Mouse (Mus musculus): ENCODE measurements around the gene Galr2. TPM values are rescaled to one million over a fixed set of nuclear protein-coding genes. Genes with fewer than 3 reads are reported as not detected.

The Galr2 gene
- polyA plus RNA-seq, 1 experiment from 2014 or later: not detected

DNA sequence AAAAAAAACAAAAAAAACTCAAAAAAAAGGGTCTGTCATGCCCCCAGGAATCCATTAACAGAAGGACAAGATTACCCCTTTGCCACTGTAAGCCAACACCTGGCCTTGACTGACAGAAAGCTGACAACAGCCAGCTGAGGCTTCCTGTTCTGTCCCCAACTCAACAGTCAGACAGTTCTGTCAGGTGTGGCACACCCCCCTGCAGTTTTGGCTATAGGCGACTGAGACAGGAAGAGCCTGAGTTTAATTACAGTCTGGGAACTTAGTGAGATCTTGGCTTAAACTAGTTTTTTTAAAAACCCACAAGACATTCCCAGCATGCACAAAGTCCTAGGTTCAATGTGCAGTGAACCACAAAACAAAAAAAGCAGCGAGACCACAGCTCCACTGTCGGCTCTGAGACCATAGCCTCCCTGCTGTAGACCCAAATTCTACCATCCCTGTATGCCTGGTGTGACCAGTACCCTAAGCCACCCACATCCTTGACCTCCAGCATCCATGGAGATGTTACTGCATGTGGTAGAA is 27.6 kb upstream of the Galr2 start:
- 89% methylated on average over 3 of the region's 3 CpGs for WGBS
- H3K9me3 ChIP-seq: no peaks in the 10 kb centered on the region
- H3K9ac ChIP-seq (replicated peaks): no peak overlapping the region
- H3K4me3 ChIP-seq (replicated peaks): no peak overlapping the region
- no peak overlapping the region for H3K4me2 ChIP-seq
- H3K4me1 ChIP-seq (replicated peaks): no peaks in the 10 kb centered on the region
- no peaks in the 10 kb centered on the region for H3K27me3 ChIP-seq
- H3K27ac ChIP-seq: no peak overlapping the region
- peaks cover 99% of the 10 kb centered on the region for H3K36me3 ChIP-seq
- no peak for ATAC-seq (ENCODE audit: insufficient number of reproducible peaks, insufficient read depth, low FRiP score, low TSS enrichment, low read depth)

DNA sequence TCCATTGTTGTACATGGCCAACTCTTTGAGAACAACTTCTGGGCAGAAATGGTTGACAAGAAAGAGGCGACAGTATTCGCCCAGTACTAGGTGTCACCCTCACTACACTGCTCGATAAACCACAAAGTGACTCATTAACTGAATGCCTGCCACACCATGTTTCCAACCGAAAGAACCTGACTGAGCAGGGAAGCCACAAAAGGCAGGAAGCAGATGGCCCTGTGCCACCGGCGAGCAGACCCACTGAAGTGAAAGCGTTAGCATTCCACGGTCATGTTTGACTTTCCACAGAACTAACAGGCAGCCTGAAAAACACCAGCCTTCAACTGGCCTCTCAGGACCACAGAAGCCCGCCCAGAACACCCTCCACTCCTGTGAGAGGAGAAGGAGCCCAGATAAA is 26.1 kb upstream of the Galr2 start:
- WGBS: 91% methylated on average over 9 of the region's 9 CpGs
- Histone ChIP-seq H3K27ac (no peak overlapping the region), H3K4me3 (replicated peaks) (no peak overlapping the region), H3K9me3 (no peaks in the 10 kb centered on the region), H3K36me3 (peaks cover 99% of the 10 kb centered on the region), H3K27me3 (no peaks in the 10 kb centered on the region), H3K4me1 (replicated peaks) (no peaks in the 10 kb centered on the region), H3K9ac (replicated peaks) (no peak overlapping the region), H3K4me2 (no peak overlapping the region)
- no peak for ATAC-seq (ENCODE audit: insufficient number of reproducible peaks, insufficient read depth, low FRiP score, low TSS enrichment, low read depth)

DNA sequence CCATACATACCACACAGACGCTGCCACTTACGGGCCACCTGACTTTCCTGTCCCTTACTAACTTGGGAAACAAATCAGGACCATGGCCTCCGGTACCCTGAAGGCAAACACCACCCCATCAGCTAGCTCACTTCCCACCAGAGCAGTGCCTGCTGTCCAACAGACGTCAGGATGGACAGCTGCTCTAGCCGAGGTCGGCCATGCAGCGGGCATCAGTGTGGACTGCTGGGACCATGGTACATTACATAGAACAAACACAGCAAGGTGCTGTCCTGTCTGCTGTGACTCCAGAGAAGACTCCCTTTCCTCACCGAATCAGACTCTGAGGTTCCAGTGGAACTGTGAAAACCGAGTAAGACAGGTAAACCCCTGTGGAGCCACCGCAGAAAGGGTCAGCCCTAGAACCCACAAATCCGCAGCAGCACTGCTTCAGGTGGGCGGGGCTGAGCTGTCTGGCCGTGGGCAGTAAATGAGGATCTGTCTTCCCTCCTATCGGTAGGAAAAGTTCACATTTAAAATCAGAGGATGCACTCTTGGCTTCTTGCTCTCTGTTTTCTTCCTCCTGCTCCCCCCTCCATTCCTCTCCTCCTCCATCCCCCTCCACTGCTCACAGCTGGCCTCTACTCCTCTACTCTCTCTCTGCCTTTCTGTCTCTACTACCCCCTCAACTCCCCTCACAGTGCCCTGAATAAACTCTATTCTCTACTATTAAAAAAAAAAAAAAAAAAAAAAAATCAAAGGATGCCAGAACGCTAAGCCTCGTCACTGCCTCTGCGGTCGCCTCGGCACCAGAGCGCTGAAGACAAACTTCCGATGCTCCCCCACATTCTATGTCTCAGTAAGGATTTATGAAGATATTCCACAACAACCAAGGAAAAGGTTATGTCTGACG is 25.4 kb upstream of the Galr2 start:
- Histone ChIP-seq H3K4me2 (no peak overlapping the region), H3K4me3 (replicated peaks) (no peak overlapping the region), H3K4me1 (replicated peaks) (no peaks in the 10 kb centered on the region), H3K9ac (replicated peaks) (no peak overlapping the region), H3K27me3 (no peaks in the 10 kb centered on the region), H3K36me3 (peaks cover 99% of the 10 kb centered on the region), H3K9me3 (no peaks in the 10 kb centered on the region), H3K27ac (no peak overlapping the region)
- whole genome bisulfite sequencing: 85% methylated on average over 22 of the region's 22 CpGs
- ATAC-seq (ENCODE audit: insufficient number of reproducible peaks, insufficient read depth, low FRiP score, low TSS enrichment, low read depth): no peak

DNA sequence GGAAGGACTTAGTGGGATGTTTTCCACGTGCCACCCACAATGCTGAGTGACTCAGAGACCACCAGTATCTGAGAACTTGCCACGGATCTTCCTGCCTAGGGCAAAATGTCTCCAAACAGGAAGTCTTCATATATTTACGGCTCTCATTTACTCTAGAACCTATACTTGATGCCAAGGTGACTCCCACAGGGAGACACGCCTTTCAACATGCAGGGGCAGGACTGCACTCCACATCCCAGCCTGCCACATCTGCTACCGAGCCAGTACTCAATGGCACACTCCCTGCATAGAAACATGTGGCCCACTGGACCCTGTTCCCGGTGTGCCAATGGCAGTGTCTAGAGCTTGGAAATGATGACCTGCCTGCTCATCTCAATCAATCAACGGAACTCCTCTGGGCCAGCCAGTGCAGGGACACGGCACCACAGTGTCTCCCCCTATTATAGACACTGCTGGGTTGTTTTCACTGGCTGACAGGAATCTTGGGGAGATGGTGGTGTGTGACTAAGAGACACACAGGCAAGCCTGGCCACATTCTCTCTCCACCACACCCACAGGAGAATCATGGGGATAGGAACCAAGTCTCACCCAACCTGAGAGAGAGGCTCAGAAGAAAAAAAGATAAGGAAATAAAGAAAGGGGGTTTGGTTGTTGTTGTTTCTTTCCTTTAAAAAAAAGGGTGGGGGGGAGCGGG is 24.6 kb upstream of the Galr2 start:
- Histone ChIP-seq H3K4me1 (replicated peaks) (no peaks in the 10 kb centered on the region), H3K27me3 (no peaks in the 10 kb centered on the region), H3K4me2 (no peak overlapping the region), H3K9ac (replicated peaks) (no peak overlapping the region), H3K4me3 (replicated peaks) (no peak overlapping the region), H3K9me3 (no peaks in the 10 kb centered on the region), H3K27ac (no peak overlapping the region), H3K36me3 (peaks cover 99% of the 10 kb centered on the region)
- no peak for ATAC-seq (ENCODE audit: insufficient number of reproducible peaks, insufficient read depth, low FRiP score, low TSS enrichment, low read depth)
- 88% methylated on average over 9 of the region's 9 CpGs for WGBS

DNA sequence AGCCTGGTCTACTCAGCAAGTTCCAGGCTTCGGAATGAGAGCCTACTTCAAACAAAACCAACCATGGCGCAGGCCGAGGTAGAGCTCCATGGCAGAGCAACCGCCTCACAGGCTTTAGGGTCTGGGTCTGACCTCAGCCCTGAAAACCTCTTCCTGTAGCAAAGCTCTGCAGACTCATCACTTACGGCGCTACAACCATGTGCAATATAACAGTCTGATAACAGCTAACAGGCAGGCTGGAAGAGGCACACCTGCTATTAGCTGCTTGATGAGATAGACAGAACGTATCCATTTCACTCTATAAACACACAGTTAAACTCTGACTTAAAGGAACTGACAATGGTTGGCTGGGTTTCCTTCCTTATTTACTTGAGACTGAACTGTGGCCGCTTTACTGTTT is 21.3 kb upstream of the Galr2 start:
- no peak for ATAC-seq (ENCODE audit: insufficient number of reproducible peaks, insufficient read depth, low FRiP score, low TSS enrichment, low read depth)
- Histone ChIP-seq H3K9ac (replicated peaks) (no peak overlapping the region), H3K36me3 (peaks cover 99% of the 10 kb centered on the region), H3K9me3 (no peaks in the 10 kb centered on the region), H3K27ac (no peak overlapping the region), H3K4me3 (replicated peaks) (no peak overlapping the region), H3K4me1 (replicated peaks) (no peaks in the 10 kb centered on the region), H3K4me2 (no peak overlapping the region), H3K27me3 (no peaks in the 10 kb centered on the region)
- 90% methylated on average over 8 of the region's 8 CpGs for WGBS

DNA sequence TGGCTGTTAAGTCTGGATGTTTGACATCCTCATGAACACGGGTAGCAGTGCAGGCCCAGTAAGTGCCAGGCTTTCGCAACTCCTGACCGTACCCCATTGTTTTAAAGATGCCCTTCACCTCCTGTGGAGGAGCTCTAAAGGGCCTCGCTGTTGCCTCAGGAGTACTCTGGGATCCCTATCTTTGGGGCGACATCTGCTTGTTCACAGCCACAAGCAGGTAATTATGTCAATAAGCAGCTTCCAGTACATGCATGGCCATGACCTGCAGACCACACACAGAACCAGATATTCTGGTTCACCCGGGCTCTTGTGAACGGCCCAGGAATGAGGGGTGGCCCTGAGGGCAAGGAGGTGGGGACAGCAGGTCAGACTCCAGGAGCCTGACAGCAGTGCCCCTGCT is 20.5 kb upstream of the Galr2 start:
- no peak for ATAC-seq (ENCODE audit: insufficient number of reproducible peaks, insufficient read depth, low FRiP score, low TSS enrichment, low read depth)
- no peaks in the 10 kb centered on the region for H3K9me3 ChIP-seq
- H3K27me3 ChIP-seq: no peaks in the 10 kb centered on the region
- no peak overlapping the region for H3K4me2 ChIP-seq
- H3K36me3 ChIP-seq: peaks cover 98% of the 10 kb centered on the region
- H3K9ac ChIP-seq (replicated peaks): no peak overlapping the region
- no peak overlapping the region for H3K4me3 ChIP-seq (replicated peaks)
- H3K27ac ChIP-seq: no peak overlapping the region
- WGBS: 77% methylated on average over 7 of the region's 7 CpGs
- H3K4me1 ChIP-seq (replicated peaks): no peaks in the 10 kb centered on the region

DNA sequence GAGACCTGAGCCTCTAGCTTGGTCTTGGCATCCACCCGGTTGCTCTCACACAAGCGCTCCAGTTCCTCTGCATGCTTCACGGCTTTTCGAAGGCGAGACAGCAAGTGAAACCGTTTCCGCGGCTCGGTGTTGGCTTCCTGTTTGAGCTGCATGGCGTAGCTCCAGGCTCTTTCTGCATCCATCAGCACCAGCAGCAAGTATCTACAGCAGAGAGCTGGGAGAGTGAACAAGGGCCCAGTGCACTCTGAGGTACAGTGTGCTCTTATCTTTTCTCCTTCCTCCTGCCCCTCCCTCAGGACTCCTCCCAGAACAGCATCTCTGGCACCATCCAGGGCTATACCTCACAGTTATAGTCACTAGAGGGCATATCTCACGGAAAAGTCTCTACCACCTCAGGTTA is 15.4 kb upstream of the Galr2 start:
- 91% methylated on average over 11 of the region's 11 CpGs for WGBS
- Histone ChIP-seq H3K9ac (replicated peaks) (no peak overlapping the region), H3K9me3 (no peaks in the 10 kb centered on the region), H3K4me3 (replicated peaks) (no peak overlapping the region), H3K27ac (no peak overlapping the region), H3K4me2 (no peak overlapping the region), H3K4me1 (replicated peaks) (no peaks in the 10 kb centered on the region), H3K27me3 (no peaks in the 10 kb centered on the region), H3K36me3 (peaks cover 99% of the 10 kb centered on the region)
- ATAC-seq (ENCODE audit: insufficient number of reproducible peaks, insufficient read depth, low FRiP score, low TSS enrichment, low read depth): no peak

DNA sequence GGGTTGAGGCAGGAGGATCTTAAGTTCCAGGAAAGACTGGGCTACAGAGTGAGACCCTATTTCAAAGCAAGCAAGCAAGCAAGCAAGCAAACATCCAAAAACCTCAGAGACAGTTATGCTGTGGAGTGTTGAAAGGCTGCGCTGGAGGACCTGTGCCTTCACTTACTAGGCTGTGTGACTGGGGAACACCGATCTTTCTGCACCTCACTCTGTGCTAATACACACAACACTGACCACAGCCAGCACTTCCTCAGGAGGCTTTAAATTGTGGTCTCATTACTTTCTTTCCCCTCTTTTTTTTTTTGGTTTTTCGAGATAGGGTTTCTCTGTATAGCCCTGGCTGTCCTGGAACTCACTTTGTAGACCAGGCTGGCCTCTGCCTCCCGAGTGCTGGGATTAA is 14.9 kb upstream of the Galr2 start:
- Histone ChIP-seq H3K36me3 (peaks cover 99% of the 10 kb centered on the region), H3K9ac (replicated peaks) (no peak overlapping the region), H3K4me2 (no peak overlapping the region), H3K9me3 (no peaks in the 10 kb centered on the region), H3K4me3 (replicated peaks) (no peak overlapping the region), H3K4me1 (replicated peaks) (no peaks in the 10 kb centered on the region), H3K27me3 (no peaks in the 10 kb centered on the region), H3K27ac (no peak overlapping the region)
- ATAC-seq (ENCODE audit: insufficient number of reproducible peaks, insufficient read depth, low FRiP score, low TSS enrichment, low read depth): no peak
- 90% methylated on average over 4 of the region's 4 CpGs for WGBS

DNA sequence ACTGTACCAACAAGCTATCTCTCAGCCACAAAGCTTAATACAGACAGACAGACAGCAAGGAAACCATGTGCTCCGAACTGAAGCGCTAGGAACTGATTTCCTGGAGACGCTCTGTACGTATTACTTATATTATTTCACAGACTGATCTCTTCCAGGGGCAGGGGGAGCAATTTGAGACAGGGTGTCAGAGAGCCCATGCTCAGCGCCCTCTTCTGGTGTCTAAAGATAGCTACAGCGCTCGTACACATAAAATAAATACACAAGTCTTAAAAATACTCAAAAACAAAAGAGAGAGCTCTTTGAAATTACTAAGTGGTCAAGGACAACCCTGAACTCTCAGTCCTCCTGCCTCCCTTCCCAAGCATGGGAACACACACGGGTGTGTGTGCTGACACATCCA is 13.1 kb upstream of the Galr2 start:
- peaks cover 97% of the 10 kb centered on the region for H3K36me3 ChIP-seq
- WGBS: 86% methylated on average over 8 of the region's 8 CpGs
- ATAC-seq (ENCODE audit: insufficient number of reproducible peaks, insufficient read depth, low FRiP score, low TSS enrichment, low read depth): no peak

DNA sequence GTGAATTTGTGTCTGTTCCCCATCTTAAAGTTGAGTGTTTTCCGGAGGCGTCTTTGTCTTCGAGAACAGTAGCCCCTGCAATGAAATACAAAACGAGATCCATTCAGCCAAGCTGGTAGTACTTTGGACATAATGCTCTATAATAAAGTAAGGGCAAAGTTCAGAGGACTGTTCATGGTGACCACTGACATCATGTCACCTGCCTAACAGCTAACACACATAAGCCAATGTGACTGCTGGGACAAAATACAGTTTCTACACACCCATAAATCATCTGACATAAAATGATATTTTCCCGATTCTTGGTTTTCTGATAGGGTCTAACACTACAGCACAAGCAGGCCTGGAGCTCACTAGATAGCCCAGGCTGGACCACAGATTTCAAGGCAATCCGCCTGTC is 12.4 kb upstream of the Galr2 start:
- ATAC-seq (ENCODE audit: insufficient number of reproducible peaks, insufficient read depth, low FRiP score, low TSS enrichment, low read depth): no peak
- H3K36me3 ChIP-seq: peaks cover 91% of the 10 kb centered on the region
- no peaks in the 10 kb centered on the region for H3K27me3 ChIP-seq
- peaks cover 14% of the 10 kb centered on the region for H3K4me1 ChIP-seq (replicated peaks)
- no peak overlapping the region for H3K27ac ChIP-seq
- 90% methylated on average over 6 of the region's 6 CpGs for WGBS
- no peak overlapping the region for H3K4me2 ChIP-seq
- H3K9ac ChIP-seq (replicated peaks): no peak overlapping the region
- no peaks in the 10 kb centered on the region for H3K9me3 ChIP-seq
- H3K4me3 ChIP-seq (replicated peaks): no peak overlapping the region

More for the DNA sequence above, 13.1 kb upstream of the Galr2 start:
- Histone ChIP-seq H3K4me3 (replicated peaks) (no peak overlapping the region), H3K27ac (no peak overlapping the region), H3K4me1 (replicated peaks) (peaks cover 9% of the 10 kb centered on the region), H3K9ac (replicated peaks) (no peak overlapping the region), H3K4me2 (no peak overlapping the region), H3K9me3 (no peaks in the 10 kb centered on the region), H3K27me3 (no peaks in the 10 kb centered on the region)

DNA sequence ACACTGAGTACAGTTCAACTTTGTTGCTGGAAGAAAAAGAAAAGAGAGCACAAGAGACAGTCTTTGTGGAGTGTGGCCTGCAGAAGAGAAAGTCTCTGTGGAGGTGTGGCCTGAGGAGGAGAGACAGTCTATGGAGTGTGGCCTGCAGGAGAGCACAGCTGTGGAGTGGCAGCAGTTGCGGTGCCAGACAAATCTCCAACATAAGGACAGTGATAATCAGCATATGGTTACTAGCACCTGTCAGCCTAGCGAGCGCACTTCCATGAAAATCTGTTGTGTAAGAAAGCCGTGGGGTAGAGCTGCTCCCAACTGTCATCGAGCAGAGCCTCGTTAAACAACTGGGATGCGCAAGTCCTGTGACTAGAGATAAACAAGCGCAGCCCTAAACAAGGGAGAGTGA is 11.2 kb upstream of the Galr2 start:
- Histone ChIP-seq H3K4me1 (replicated peaks) (peaks cover 16% of the 10 kb centered on the region), H3K27me3 (no peaks in the 10 kb centered on the region), H3K4me3 (replicated peaks) (no peak overlapping the region), H3K4me2 (no peak overlapping the region), H3K27ac (no peak overlapping the region), H3K9ac (replicated peaks) (no peak overlapping the region), H3K9me3 (no peaks in the 10 kb centered on the region), H3K36me3 (peaks cover 79% of the 10 kb centered on the region)
- ATAC-seq (ENCODE audit: insufficient number of reproducible peaks, insufficient read depth, low FRiP score, low TSS enrichment, low read depth): no peak
- WGBS: 90% methylated on average over 8 of the region's 8 CpGs
